Mouse (Mus musculus) liver, adult 2 months (tissue): ENCODE results near the gene Ska3.

Source experiments
- CTCF ChIP-seq: fragments of 200-500 bp; IDR thresholded peaks from 2 replicates; pipeline ENCODE4 v1.5.1; 2011; ENCODE audit warnings: low read depth, low read length, control low read depth
- POLR2A ChIP-seq: fragments of 200-500 bp; IDR thresholded peaks from 2 replicates; pipeline ENCODE4 v1.6.1; 2011; ENCODE audit warnings: low read length, control low read depth; ENCODE audit not compliant: insufficient read depth; ENCODE audit errors: extremely low read depth

DNA sequence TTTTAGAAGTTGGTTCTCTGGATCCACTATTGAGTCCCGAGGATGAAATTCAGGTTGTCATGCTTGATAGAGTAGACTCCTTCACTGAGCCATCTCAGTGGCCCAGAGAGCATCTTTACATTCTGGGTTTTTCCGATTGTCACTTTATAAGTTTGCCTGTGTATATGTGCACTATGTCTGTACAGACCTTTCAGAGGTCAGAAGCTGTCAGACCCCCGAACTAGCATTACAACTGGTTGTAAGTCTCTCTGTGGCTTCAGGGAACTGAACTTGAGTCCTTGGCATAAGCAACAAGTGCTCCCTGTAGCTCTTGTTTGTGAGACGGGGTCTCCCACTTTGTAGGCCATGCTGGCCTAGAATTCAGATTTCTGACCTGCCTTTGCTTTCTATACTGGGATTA, 22.3 kb downstream of the Ska3 start:
- no peak for TF ChIP-seq CTCF
- no peak for TF ChIP-seq POLR2A
